Mouse (Mus musculus) heart, postnatal 4 days (tissue): ENCODE data around the gene Ccdc91. TPM values are rescaled to one million over a fixed set of nuclear protein-coding genes. Genes with fewer than 3 reads are reported as not detected.
A peak's percentile ranks its signal among the peaks of the same experiment; 100 is the strongest.

ENCODE experiments used
- DNase-seq: peaks from one replicate; pipeline ENCODE4 v3.0.0; 2021
- total RNA-seq, 2 experiments: library from RNA; stranded (reverse); gene quantifications; 2 replicates each; pipeline ENCODE4 v1.2.3; 2021

Ccdc91 gene
- total RNA-seq, 2 experiments from 2014 or later, result 18.1 to 20.3 TPM

GRCm38 (mm10) chr6:147574454-147575182, 99.0 kb downstream of the Ccdc91 start:
- no peak for DNase-seq

GRCm38 (mm10) chr6:147575183-147575784, 99.7 kb downstream of the Ccdc91 start:
- DNase-seq, result no peak

DNA sequence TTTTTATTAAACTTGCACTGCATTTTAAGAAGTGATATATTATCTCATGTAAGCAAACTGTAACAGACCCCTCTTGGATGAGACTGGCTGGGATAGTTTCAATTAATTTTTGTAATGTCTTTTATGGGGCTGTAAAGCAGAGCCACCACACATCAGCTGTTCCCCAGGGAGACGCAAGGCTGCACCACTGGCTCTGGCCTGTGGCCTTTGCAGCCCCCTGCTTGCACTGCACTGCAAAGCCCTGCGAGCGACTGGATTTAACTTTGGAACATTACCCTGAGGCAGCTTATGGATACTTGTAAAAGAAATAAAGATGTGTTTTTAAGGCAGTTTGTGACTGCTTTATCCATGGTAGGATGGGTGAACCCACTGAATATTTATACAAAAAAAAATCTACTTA, 112.0 kb downstream of the Ccdc91 start:
- no peak for DNase-seq

DNA sequence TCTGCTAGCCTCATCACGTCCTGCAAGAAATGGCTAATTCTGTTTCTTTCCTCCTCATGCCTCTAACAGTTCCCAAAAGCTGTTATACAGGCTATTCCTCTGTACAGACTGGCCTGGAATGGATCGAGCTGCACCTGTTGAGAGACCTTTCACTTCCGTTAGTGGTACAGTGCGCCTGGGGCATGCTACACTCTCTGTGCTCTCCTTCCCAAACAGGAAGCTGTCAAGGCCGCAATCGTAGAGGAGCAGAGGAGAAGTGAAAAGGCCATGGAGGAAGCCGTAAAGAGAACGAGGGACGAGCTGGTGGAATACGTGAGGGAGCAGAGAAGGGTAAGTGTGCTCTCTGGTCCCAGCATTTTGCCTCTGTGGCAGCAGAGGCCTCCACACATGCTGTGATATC, 131.0 kb downstream of the Ccdc91 start:
- DNase-seq, result no peak

DNA sequence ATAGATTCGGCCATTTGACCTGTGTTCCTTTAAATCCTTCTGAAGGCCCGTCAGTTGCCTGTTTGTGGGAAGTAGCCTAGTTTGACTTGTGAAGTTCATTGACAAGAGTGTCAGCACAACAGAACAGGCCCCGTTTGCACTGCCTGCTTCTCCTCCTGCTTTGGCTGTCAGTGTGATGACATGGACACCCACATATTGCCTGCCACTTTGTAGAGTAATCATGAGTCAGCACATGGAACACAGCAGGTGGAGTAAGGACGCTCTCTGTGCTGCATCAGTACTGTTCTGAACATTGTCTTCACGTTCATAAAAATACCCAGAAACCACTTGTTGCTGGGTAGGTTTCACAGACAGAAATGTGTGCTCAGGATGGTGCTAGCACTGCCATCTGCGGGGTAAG, 132.0 kb downstream of the Ccdc91 start:
- no peak for DNase-seq

DNA sequence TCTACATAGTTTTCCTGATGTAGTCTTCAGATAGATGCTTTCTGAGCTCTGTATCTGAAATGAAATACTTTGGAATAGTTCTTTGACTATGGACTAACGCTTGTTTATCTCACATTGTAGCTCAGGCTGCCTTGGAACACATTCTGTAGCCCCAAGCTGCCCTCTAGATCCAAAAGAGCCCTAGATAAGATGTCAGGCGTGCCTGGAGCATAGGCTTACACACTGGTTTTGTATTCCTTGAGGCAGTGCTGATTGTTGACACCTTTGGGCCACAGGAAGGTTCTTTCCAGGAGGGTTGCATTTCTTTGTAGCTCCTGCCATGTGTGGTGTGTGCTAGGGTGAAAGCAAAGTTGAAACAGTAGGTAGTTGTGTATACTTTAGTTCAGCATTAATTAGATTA, 139.7 kb downstream of the Ccdc91 start:
- DNase-seq, result no peak

GRCm38 (mm10) chr6:147623142-147623541, 147.5 kb downstream of the Ccdc91 start:
- DNase-seq, result no peak

GRCm38 (mm10) chr6:147636464-147636863, 160.8 kb downstream of the Ccdc91 start:
- peak; percentile 37 for DNase-seq

DNA sequence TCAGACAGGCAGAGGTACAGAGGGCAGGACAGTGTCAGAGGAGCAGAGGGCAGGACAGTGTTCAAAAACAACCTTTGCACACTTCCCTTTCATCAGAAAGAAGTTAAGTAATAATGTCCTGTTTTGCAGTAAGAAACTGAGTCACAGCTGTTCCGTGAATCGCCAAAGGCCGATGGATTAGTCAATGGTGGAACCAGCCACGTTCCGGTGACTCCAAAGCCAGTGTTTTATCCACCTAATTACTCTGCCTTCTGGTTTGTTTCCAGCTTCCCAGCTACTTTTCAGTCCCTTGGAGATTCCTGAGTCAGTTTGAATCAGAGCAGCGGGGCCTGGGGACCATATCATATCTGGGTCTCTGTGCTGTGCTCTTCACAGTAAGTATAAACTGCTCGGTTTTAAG, 168.2 kb downstream of the Ccdc91 start:
- DNase-seq, result no peak

DNA sequence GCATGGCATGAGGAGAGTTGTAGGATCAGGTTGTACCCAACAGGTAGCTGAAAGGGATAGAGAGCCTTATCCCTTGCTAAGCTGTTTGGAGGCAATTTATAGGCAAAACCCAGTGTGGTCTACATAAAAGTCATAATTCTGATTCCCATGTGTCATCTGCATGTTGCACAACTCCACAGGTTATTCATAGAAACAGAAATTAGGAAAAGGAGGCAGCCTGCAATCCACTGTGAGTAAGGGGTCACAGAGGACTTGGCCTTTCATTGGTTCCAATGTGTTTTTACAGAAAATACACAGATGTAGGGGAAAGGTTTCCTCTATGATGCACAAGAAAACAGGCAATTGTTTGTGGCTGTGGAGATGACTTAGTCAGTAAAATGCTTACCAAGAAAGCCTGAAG, 168.8 kb downstream of the Ccdc91 start:
- no peak for DNase-seq

DNA sequence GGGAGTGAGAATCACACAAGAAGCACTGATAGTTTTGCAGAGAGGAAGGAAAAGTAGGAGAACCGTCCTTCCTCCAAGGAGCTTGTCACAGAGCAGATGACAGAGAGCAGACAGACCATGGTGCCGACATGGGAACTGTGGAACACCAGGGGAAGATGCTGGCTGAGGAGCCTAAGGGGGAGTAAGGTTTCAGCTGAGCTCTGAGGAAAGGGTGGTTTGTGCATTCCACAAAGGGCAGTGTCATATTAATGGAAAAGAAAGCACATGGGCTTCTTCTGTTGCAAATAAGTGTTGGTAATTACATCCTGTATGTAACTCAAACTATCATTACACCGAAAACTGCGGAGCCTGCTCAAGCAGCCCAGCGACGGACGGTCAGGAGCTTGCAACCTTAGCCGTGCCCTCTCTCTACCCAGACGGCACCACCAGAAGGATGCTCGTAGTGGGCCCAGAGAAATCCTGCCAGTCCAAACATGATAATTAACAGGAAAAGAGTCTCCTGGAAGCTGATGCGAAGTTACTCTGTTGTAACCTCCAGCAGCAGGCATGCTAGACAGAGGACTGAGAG, 170.9 kb downstream of the Ccdc91 start:
- no peak for DNase-seq

DNA sequence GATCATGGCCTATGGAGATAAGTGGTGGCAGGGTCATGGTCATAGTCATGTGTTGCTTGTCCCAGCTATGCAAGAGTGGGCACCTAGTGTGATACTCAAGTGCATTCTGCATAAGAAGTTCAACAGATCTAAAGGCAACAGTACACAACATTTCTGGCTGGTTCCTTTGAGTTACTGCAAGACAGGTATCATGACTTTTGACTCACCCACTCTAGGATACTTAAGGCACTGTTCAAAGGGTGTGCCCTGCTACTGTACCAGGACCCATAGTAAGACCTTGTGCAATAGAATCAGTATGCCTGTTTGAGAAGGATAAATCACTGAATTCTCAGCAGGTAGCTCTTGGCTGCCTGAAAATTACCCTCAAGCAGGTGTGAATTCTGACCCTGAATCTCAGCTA, 182.4 kb downstream of the Ccdc91 start:
- DNase-seq, result no peak

- DNase-seq, result no peak
Observed at GRCm38 (mm10) chr6:147660718-147661117, 185.1 kb downstream of the Ccdc91 start.

DNA sequence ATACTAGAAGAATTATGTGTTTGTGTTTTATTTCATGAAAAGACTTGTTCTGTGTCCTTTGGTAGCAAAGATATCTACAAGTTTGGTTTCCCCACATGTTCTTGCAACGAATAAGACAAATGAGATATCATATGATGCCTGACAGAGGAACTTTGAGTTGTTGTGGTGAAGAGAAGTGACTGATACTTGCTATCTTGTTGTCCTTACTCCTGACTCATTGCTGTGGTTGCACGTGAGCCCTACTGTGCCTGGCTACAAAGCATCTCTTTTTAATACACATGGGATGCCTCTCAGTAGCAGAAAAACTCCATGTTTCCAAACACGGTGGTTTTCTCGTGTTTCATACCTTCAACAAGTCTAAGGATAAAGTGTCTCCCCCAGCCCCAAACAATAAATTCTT, 186.2 kb downstream of the Ccdc91 start:
- DNase-seq, result no peak

- DNase-seq, result no peak
Observed at GRCm38 (mm10) chr6:147662610-147663009, 187.0 kb downstream of the Ccdc91 start.

GRCm38 (mm10) chr6:147664339-147664738, 188.7 kb downstream of the Ccdc91 start:
- peak; percentile 46 for DNase-seq

DNA sequence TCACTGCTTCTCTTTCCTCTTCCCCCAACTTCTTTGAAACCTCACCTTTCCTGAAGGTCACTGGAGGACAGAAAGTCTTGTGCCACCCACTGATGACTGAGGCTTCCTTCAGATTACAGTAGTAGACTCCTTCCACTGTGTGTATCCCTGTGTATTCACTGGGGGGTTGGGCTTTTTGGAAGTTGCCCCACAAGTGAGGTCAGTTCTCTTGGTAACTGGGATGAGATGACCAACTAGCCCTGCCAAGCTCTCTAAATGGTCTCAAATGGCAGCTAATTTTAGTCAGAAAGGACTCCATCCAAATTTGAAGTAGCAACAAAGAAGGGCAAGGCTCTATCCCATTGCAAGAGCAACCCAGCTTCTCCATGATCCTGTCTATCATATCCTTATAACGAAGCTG, 195.7 kb downstream of the Ccdc91 start:
- DNase-seq, result no peak

GRCm38 (mm10) chr6:147672481-147672880, 196.9 kb downstream of the Ccdc91 start:
- DNase-seq, result peak; percentile 7

DNA sequence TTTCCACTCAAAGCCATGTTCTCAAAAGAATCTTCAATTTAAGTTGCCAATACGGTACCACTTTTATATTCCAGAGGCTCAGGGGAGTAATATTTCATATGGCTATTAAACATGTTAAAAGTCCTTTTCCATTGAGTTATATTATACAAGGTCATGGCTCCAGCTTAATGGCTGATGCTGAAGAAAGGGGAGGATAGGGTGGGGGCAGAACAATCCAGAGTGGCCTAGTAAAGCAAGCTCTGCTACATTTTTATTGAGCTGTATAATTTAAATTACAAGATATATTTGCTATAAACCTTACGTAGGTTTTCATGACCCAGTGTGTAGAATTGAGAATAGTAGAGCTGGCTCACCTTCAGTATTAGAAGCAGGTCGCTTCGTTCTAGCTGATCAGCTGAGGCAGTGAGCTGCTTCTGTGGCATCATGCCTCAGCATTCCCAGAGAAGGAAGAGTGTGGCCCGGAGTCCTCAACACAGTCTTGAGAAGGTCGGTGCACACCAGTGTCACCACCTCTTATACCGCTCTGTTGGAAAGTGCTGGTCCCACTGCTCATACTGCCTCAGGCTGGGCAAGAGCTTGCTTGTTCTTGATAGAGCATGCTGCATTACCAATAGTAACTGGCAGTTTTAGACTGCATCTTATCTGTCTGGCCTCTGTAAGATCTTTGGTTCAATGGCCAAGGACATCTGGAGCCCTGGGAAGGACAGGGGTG, 199.6 kb downstream of the Ccdc91 start:
- no peak for DNase-seq

DNA sequence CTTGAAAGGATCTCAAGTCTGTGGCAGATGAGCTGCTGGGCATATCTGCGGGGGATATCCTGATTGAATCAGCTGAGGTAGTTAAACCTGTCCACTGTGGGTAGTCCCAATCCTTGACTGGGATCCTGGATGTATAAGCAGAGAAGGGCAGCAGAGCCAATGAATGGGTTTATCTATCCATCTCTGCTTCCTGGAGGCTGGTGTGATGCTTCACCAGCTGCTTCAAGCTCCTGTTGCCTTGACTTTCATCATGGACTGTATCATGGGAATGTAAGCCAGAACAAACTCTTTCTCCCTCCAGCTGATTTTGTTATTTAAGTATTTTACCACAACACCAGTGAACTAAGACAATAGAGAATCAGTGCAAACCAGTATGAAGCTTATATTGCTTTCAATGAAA, 200.6 kb downstream of the Ccdc91 start:
- no peak for DNase-seq
